Mouse (Mus musculus) mouse trophoblast stem cell (cell line): ENCODE data around the gene Aff4.
"Not testable (repeated sequence)": the region's sequence is repeated elsewhere in the genome, so short reads cannot be mapped to it uniquely, and the experiment has no call there.

Source experiments
- in situ Hi-C, 2 experiments: fragments of 300-500 bp; cut with MseI, MboI; formaldehyde crosslinking; loops; 2 replicates in 1 of 2; 3 replicates in 1 of 2; pipeline ENCODE4 v1.15.1; 2025

The Aff4 gene

GRCm38 (mm10) chr11:53337684-53338083 lies 12.9 kb upstream of the Aff4 start:
- in situ Hi-C loops, result no loop called here

DNA sequence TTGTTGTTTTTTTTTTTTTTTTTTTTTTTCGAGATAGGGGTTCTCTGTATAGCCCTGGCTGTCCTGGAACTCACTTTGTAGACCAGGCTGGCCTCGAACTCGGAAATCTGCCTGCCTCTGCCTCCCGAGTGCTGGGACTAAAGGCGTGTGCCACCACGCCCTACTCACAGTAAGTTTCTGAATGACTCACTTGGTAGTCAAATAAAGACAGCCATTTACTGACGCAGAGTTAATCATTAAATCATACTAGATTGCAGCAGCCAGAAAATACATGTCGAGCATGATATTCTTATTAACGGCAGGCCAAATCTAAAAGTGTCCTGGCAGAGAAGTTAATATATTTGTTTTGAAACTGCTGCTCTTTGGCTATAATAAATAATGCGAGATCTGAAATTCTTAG lies 9.6 kb upstream of the Aff4 start:
- in situ Hi-C loops, result not testable (repeated sequence)

GRCm38 (mm10) chr11:53342711-53343110 lies 7.9 kb upstream of the Aff4 start:
- in situ Hi-C loops, result no loop called here

DNA sequence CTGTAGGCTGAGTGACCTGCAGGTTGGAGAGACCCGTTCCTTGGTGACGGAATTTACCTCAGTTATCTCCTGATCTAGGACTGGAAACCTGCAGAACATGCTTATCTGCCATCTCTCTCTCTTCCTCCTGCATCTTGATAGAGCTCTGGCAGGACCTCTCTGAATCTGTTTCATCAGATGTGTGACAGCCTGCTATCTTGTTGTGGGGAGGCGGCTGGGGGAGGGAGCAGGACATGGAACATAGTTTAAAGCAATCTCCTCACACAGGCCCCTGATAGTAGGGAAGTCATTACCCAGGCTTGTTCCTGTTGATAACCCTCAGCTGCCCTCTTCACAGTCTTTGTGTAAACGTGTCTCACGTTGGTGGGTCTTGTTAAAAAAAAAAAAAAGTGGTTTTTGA lies 5.3 kb upstream of the Aff4 start:
- in situ Hi-C loops, result no loop called here

GRCm38 (mm10) chr11:53345738-53346137 lies 4.9 kb upstream of the Aff4 start:
- in situ Hi-C loops, result no loop called here

DNA sequence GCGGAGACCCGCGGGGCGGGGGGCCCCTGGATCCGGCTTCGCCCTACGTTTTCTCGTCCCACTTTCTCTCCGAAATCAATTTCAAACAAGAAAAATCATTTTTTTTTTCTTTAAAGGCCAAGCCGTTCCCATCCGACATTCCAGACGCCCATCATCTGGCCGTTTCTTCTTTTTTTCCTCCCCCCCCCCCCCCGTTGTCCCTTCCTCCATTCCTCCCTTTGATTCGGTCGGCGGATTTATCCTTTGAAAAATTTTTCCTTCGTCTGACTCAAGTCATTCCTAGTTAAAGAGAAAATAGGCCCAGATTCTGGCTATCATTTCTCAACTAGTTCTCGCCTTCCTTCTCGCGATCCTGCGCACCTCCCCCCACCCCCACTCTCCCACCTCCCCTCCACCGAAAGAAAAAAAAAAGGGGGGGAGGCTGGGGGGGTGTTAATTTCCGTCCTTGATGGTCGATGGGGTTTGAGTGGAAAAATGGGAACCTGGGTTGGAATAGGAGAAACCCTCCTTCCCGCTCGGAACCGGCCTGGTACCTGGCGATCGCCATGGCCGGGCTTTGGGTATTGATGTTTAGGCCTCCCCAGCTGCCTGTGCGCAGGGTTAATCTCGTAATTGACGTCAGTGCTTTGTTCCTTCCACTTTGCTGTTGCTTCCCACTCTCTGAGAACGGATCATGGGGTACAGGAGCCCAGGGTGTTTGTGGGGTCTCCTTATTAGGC lies 750 bp downstream of the Aff4 start:
- in situ Hi-C loops, result no loop called here

- in situ Hi-C loops, result no loop called here
Measured at GRCm38 (mm10) chr11:53351943-53352590, 1.4 kb downstream of the Aff4 start.

GRCm38 (mm10) chr11:53358504-53359155 lies 8.0 kb downstream of the Aff4 start:
- in situ Hi-C loops, result no loop called here

DNA sequence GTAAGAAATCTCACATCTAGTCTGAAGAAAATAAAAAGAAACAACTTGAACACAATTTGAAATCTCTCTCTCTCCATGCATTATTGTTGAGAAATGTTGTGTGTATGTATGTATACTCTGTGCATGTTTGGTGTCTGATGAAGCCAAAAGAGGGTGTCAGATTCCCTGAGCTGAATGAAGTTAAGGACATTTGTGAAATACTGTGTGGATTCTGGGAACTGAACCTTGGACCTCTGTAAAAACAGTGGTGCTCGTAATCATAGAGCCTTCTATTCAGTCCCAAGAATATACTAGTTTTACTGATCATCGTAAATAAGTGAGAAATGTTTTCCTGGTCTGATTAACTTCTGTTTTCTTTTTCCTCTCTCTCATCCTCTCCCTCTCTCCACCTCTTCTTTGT lies 16.4 kb downstream of the Aff4 start:
- in situ Hi-C loops, result no loop called here

GRCm38 (mm10) chr11:53378918-53379317 lies 28.3 kb downstream of the Aff4 start:
- in situ Hi-C loops, result no loop called here

- in situ Hi-C loops, result no loop called here
Measured at GRCm38 (mm10) chr11:53383758-53384428, 33.3 kb downstream of the Aff4 start.

DNA sequence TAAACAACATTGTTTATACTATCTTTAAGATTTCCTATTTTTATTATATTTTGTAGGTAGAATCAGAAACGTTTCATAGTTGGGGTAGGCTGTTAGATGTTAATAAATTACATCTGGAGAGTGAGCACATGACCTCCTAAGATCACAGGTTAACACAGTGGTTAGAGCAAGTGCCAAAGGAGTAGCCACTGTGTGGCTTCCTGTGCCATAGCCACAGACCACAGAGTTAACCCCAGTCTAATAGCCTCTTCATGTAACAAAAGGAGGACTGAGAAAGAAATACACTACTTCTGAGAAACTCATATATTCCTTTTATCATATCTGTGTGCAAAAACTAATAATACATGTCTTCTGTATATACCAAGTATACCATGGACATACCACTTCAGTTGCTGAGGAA lies 43.2 kb downstream of the Aff4 start:
- in situ Hi-C loops, result no loop called here

DNA sequence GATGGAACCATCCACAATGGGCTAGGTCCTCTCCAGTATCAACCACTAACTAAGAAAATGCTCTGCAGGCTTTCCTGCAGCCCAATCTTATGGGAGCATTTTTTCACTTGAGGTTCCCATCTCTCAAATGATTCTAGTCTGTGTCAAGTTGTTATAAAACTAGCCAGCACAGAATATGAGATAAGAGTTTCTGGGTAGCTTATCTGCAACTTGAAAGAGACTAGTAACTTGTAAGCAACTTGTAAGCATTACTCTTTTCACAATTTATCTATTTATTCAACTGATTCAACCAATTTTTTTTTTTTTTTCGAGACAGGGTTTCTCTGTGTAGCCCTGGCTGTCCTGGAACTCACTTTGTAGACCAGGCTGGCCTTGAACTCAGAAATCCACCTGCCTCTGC lies 53.0 kb downstream of the Aff4 start:
- in situ Hi-C loops, result no loop called here

DNA sequence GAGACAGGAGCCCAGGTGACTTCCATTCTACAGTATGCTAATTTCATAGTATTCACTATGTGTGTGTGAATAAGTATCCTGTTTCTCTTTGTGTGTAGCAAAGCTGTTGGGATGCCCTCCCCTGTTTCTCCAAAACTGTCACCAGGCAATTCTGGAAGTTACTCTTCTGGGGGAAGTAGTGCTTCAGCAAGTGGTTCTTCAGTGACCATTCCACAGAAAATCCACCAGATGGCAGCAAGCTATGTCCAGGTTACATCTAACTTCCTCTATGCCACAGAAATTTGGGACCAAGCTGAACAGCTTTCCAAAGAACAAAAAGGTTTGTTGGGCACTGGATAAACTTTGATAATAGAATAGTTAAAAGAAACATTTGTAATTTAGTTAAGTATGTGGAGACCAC lies 61.1 kb downstream of the Aff4 start:
- in situ Hi-C loops, result no loop called here

- in situ Hi-C loops, result no loop called here
Measured at GRCm38 (mm10) chr11:53413871-53414270, 63.2 kb downstream of the Aff4 start.

- in situ Hi-C loops, result no loop called here
Measured at GRCm38 (mm10) chr11:53418048-53418447, 67.4 kb downstream of the Aff4 start.

DNA sequence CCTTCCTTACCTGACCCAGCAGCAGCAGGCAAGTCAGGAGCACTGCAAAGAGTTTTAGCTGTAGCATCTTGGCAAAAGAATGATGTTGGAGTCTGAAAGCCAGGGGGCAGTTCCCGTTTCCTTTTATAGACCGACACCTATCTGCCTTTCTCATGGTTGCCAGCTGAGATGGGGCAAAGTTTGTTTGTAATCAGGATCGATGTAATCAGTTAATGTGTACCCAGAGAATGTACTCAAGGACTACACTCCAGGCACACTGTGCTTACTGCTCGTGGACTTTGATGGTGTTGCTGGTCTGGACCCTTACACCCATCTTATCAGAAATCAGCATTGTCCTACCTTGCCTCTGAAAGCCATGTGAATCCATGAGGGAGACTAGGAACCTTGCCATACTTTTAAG lies 72.4 kb downstream of the Aff4 start, which contains the start of gene Leap2:
Gene Leap2 (minus strand): TSS at position 135 of the 400 bp plus-strand sequence.
- in situ Hi-C loops, result no loop called here

DNA sequence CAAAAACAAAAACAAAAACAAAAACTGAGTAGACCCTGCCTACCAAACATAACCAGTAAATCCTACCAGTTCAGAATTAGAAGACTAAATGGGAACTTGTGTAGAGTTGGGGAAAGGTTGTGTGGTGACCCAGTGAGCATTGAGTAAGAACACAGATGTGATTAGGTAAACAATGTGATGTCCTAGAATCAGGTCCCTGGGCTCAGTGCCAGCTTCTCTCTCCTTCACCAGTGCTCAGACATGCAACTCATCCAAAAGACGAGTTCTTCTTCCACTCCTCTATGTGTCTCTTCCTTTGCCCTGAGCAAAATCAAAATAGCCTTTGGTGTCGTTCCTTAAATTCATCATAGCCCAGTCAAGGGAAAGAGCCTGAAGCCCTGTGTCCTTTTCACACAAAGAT lies 74.2 kb downstream of the Aff4 start:
- in situ Hi-C loops, result no loop called here

DNA sequence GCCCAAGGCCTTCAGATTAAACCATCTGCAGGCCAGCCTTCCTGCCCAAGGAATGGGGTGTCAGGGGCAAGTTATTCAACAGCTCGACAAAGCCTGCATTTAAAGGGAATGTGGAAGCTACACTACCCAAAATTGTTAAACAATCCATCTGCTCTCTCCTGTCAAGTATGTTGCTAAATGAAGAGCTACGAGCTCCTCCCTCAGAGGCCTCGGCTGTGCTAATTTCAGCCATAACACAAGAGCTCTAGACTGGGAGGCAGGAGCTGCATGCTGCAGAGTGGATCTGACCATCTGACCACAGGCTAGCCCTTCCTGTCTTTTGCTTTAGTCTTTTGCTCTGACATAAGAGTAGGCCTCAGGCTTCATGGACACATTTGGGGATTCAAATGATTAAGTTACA lies 74.6 kb downstream of the Aff4 start:
- in situ Hi-C loops, result no loop called here

DNA sequence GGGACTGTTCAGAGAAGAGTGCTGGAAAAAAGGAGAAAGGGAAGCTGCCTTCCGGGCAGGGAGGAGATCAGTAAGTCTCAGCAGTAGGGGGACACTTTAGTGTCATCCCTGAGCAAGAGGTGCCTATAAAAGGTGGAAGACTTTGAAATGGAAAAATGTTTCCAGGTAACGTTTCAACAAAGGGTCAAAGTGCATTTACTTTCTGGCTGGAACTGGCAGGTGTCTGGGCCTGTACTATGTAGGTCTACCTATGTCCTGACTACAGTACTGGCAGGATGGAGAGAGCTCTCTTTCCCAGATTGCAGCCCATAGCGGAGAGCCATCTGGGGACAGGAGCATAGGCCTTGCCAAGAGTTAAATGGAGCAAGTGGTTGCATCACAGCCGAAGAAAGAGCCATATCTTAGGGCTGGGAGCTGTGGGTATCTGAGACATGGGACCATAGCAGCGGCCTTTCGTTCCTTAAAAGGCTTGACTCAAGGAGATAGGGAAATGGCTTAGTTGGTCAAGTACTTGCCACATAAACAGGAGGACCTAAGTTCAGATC lies 75.2 kb downstream of the Aff4 start:
- in situ Hi-C loops, result no loop called here

DNA sequence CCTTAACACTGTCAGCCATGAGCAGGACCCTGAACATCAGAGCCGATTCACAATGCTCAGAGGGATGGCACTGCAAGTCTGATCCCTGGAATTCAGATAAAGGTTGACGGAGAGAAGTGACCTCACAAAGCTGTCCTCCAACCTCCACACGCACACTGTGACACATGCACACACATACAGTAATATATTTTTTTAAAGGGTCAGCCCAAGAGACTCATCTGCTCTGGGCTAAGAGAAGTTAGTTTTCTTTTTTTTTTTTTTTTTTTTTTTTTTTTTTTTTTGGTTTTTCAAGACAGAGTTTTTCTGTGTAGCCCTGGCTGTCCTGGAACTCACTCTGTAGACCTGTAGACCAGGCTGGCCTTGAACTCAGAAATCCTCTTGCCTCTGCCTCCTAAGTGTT lies 76.3 kb downstream of the Aff4 start:
- in situ Hi-C loops, result not testable (repeated sequence)
